8 mouse cellular contexts compared by ENCODE assay signal in genomic region chr6:70768769-70769168, GRCm38 (mm10). TPM values are rescaled to one million over a fixed set of nuclear protein-coding genes. Genes with fewer than 3 reads are reported as not detected.
DNase-seq lines count a peak whose midpoint lies in the region; ATAC-seq and TF ChIP-seq lines count a peak whose summit lies in the region.

No protein-coding gene starts in this region.

- peaks cover 75% of the 10 kb centered on the region for H3K36me3 ChIP-seq in forebrain, embryonic 12.5 days (replicated peaks)
- 0 out of 2 replicates have a peak, but pooled peaks cover 2% of the 10 kb centered on the region for H3K36me3 ChIP-seq in hindbrain, embryonic 11.5 days (ENCODE audit: control insufficient read depth, insufficient read depth, low read length)
- peaks cover 28% of the 10 kb centered on the region for H3K36me3 ChIP-seq in lung, postnatal 0 days (ENCODE audit: insufficient read depth, low read length)

- H3K4me2 ChIP-seq in forebrain, embryonic 12.5 days, result no peak overlapping the region
- H3K4me2 ChIP-seq in hindbrain, embryonic 11.5 days (replicated peaks; ENCODE audit: low read depth, low read length), result no peak overlapping the region
- no peak overlapping the region for H3K4me2 ChIP-seq in lung, postnatal 0 days (replicated peaks; ENCODE audit: low read depth, low read length)

- no peaks in the 10 kb centered on the region for H3K9me3 ChIP-seq in forebrain, embryonic 12.5 days
- no peaks in the 10 kb centered on the region for H3K9me3 ChIP-seq in hindbrain, embryonic 11.5 days (ENCODE audit: control insufficient read depth, low read length)
- H3K9me3 ChIP-seq in lung, postnatal 0 days (ENCODE audit: low read length), result no peaks in the 10 kb centered on the region

- H3K4me1 ChIP-seq in forebrain, embryonic 12.5 days, result no peaks in the 10 kb centered on the region
- no peaks in the 10 kb centered on the region for H3K4me1 ChIP-seq in hindbrain, embryonic 11.5 days (replicated peaks; ENCODE audit: control insufficient read depth, insufficient read depth, low read length)
- H3K4me1 ChIP-seq in lung, postnatal 0 days (ENCODE audit: insufficient read depth, low read depth, low read length), result no peaks in the 10 kb centered on the region

- no peak overlapping the region for H3K27ac ChIP-seq in forebrain, embryonic 12.5 days
- no peak overlapping the region for H3K27ac ChIP-seq in hindbrain, embryonic 11.5 days (ENCODE audit: low read depth, low read length)
- no peak overlapping the region for H3K27ac ChIP-seq in lung, postnatal 0 days (ENCODE audit: low read length)

- 40% methylated on average over 6 of the region's 6 CpGs for WGBS in forebrain, embryonic 12.5 days
- WGBS in hindbrain, embryonic 11.5 days, result 34% methylated on average over 6 of the region's 6 CpGs
- WGBS in lung, postnatal 0 days, result 38% methylated on average over 6 of the region's 6 CpGs

- ATAC-seq in forebrain, embryonic 12.5 days (ENCODE audit: low FRiP score), result peak; percentile 63; the same call in 1 of the 2 replicates
- peak; percentile 73 for ATAC-seq in hindbrain, embryonic 11.5 days (ENCODE audit: low FRiP score)
- ATAC-seq in lung, postnatal 0 days, result peak; percentile 69

- TF ChIP-seq EP300 in lung, postnatal 0 days (IDR thresholded peaks at IDR 0.05), result no peak

- H3K4me3 ChIP-seq in forebrain, embryonic 12.5 days (replicated peaks), result no peak overlapping the region
- H3K4me3 ChIP-seq in hindbrain, embryonic 11.5 days (ENCODE audit: low read depth, low read length), result no peak overlapping the region
- no peak overlapping the region for H3K4me3 ChIP-seq in lung, postnatal 0 days (ENCODE audit: low read depth, low read length)

- H3K9ac ChIP-seq in forebrain, embryonic 12.5 days, result no peak overlapping the region
- H3K9ac ChIP-seq in hindbrain, embryonic 11.5 days (ENCODE audit: low read depth, low read length), result no peak overlapping the region
- no peak overlapping the region for H3K9ac ChIP-seq in lung, postnatal 0 days (replicated peaks; ENCODE audit: low read depth)

- TF ChIP-seq CTCF in lung, postnatal 0 days (IDR thresholded peaks at IDR 0.05), result peak; percentile 96

- no peaks in the 10 kb centered on the region for H3K27me3 ChIP-seq in forebrain, embryonic 12.5 days
- no peaks in the 10 kb centered on the region for H3K27me3 ChIP-seq in hindbrain, embryonic 11.5 days (ENCODE audit: control insufficient read depth, insufficient read depth, low read length)
- H3K27me3 ChIP-seq in lung, postnatal 0 days (replicated peaks; ENCODE audit: insufficient read depth, low read length), result no peaks in the 10 kb centered on the region

- peak; percentile 87 for DNase-seq in ES-CJ7 (ENCODE audit: low read depth, low spot score)
- peak; percentile 45 for DNase-seq in c-Kit-negative CD71-positive TER-119-positive erythroid progenitor cells, embryonic 14.5 days (ENCODE audit: low read depth, low spot score)
- peak; percentile 89 for DNase-seq in hindbrain, embryonic 11.5 days (ENCODE audit: low spot score)
- DNase-seq in layer of hippocampus, adult 9-11 months, result peak; percentile 66
- peak; percentile 74 for DNase-seq in lung, postnatal 0 days (ENCODE audit: low spot score)
- DNase-seq in ovary, postnatal 36 days (ENCODE audit: low spot score), result peak; percentile 69
- peak; percentile 87 for DNase-seq in thymus, postnatal 14 days

RNA-seq across cellular contexts. Expression of gene Rpia, which starts 23.3 kb away (rescaled TPM):
- polyA plus RNA-seq in forebrain, embryonic 12.5 days (2016; fragmentation: Nextera tagmentation; extraction: Ambion mirVana), result 2.8 and 5.1 TPM in 2 replicates
- 2.5 and 3.7 TPM in 2 replicates for polyA plus RNA-seq in hindbrain, embryonic 11.5 days (2014; fragmentation: Nextera tagmentation; extraction: Ambion mirVana)
- 2.3 and 2.4 TPM in 2 replicates for polyA plus RNA-seq in lung, postnatal 0 days (2015; fragmentation: Nextera tagmentation; extraction: Ambion mirVana)
